Mouse (Mus musculus): ENCODE results near the gene Mat2a. TPM values are rescaled to one million over a fixed set of nuclear protein-coding genes. Genes with fewer than 3 reads are reported as not detected.

Mat2a gene
- total and polyA plus RNA-seq, 3 experiments: 319 to 3,179 (median 357) TPM

GRCm38 (mm10) chr6:72475221-72475985, 36.0 kb upstream of the Mat2a start:
- H3K4me1 ChIP-seq (ENCODE audit: control insufficient read depth in 1 of 2, insufficient read depth in 2 of 2, low read length in 2 of 2): peaks cover 16 to 22% of the 10 kb centered on the region in 2 experiments
- H3K79me2 ChIP-seq (ENCODE audit: control insufficient read depth, insufficient read depth, low read length, poor library complexity): no peaks in the 10 kb centered on the region
- no peak overlapping the region for H3K9ac ChIP-seq (ENCODE audit: control insufficient read depth, low read depth, low read length, poor library complexity, severe bottlenecking)
- no peak overlapping the region for H3K27ac ChIP-seq (ENCODE audit: control insufficient read depth, low read depth, low read length)
- no peaks in the 10 kb centered on the region for H3K27me3 ChIP-seq (ENCODE audit: control insufficient read depth in 1 of 2, insufficient read depth in 2 of 2, low read length in 2 of 2)
- no peak for DNase-seq (ENCODE audit: low read depth, low spot score)
- no peak for TF ChIP-seq USF2 (IDR thresholded peaks at IDR 0.05; ENCODE audit: borderline replicate concordance in 1 of 2, insufficient read depth in 1 of 2, low read depth in 1 of 2, low read length in 2 of 2)
- TF ChIP-seq MAZ (IDR thresholded peaks at IDR 0.05; ENCODE audit: low read depth, low read length): no peak
- H3K9me3 ChIP-seq (replicated peaks; ENCODE audit: insufficient read depth, low read length): no peaks in the 10 kb centered on the region
- no peak overlapping the region for H3K4me3 ChIP-seq (ENCODE audit: control insufficient read depth in 1 of 2, insufficient read depth in 1 of 2, low read depth in 2 of 2, low read length in 2 of 2)
- H3K36me3 ChIP-seq (ENCODE audit: control insufficient read depth in 1 of 2, insufficient read depth in 2 of 2, low read length in 2 of 2): peaks cover 0 to 17% of the 10 kb centered on the region in 2 experiments; a peak in 2 of 4 replicates

DNA sequence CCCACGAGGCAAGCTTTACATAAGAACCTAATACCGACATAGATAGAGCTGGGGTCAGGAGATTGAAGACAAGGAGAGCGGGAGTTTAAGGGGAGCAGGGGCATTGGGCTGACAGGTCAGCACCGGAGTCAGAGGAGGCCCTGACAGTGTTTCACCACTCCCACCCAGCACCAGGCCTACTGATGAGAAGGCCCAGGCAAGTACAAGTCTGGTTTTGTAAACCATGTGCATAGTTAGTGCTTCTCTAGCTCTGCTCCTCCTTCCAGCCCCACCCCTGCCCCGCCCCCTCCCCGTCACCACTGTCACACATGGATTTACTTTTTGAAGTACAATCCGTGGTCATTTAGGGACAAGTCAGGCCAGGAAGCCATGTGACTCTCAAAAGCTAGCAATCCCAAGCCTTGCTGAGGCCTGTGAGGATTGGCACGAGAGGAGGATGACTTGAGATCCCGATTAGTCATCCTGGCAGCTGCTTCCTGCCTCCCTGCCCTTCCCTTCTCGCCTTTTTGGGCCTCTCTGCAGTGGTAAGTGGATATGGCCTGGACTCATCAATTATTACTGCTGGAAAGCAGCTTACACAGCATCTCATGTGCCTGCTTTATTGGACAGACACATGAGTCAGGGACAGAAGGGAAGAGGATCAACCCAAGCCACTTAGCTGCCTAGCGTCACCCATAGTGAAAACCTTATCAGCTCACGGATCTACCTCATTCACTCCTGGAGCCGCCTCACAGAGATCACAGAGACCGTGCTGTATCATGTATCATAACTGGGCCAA, 34.1 kb upstream of the Mat2a start:
- Histone ChIP-seq H3K79me2 (ENCODE audit: control insufficient read depth, insufficient read depth, low read length, poor library complexity) (no peaks in the 10 kb centered on the region), H3K9ac (ENCODE audit: control insufficient read depth, low read depth, low read length, poor library complexity, severe bottlenecking) (no peak overlapping the region), H3K36me3 (ENCODE audit: control insufficient read depth in 1 of 2, insufficient read depth in 2 of 2, low read length in 2 of 2) (peaks cover 0 to 3% of the 10 kb centered on the region in 2 experiments; a peak in 2 of 4 replicates), H3K9me3 (replicated peaks; ENCODE audit: insufficient read depth, low read length) (no peaks in the 10 kb centered on the region), H3K27ac (ENCODE audit: control insufficient read depth, low read depth, low read length) (no peak overlapping the region), H3K27me3 (ENCODE audit: control insufficient read depth in 1 of 2, insufficient read depth in 2 of 2, low read length in 2 of 2) (no peaks in the 10 kb centered on the region), H3K4me3 (ENCODE audit: control insufficient read depth in 1 of 2, insufficient read depth in 1 of 2, low read depth in 2 of 2, low read length in 2 of 2) (no peak overlapping the region), H3K4me1 (ENCODE audit: control insufficient read depth in 1 of 2, insufficient read depth in 2 of 2, low read length in 2 of 2) (peaks cover 3 to 5% of the 10 kb centered on the region in 2 experiments)
- TF ChIP-seq TCF12 (IDR thresholded peaks at IDR 0.05; ENCODE audit: low read depth, low read length): no peak
- TF ChIP-seq KAT2A (conservative IDR thresholded peaks at IDR 0.05; ENCODE audit: low read depth, low read length): no peak
- TF ChIP-seq TBP (IDR thresholded peaks at IDR 0.05; ENCODE audit: low read depth, low read length): no peak
- TF ChIP-seq MYB (IDR thresholded peaks at IDR 0.05; ENCODE audit: low read depth, low read length): no peak
- no peak for TF ChIP-seq SIN3A (IDR thresholded peaks at IDR 0.05; ENCODE audit: low read length)
- TF ChIP-seq GATA1 (IDR thresholded peaks at IDR 0.05; ENCODE audit: low read depth, low read length): no peak
- TF ChIP-seq MAFK (IDR thresholded peaks at IDR 0.05; ENCODE audit: borderline replicate concordance, low read depth, low read length): no peak
- TF ChIP-seq USF1 (IDR thresholded peaks at IDR 0.05; ENCODE audit: low read depth, low read length): no peak
- TF ChIP-seq ZC3H11A (IDR thresholded peaks at IDR 0.05; ENCODE audit: low read depth, low read length): no peak
- TF ChIP-seq CHD2 (IDR thresholded peaks at IDR 0.05; ENCODE audit: low read length): no peak
- no peak for TF ChIP-seq USF2 (IDR thresholded peaks at IDR 0.05; ENCODE audit: borderline replicate concordance in 1 of 2, insufficient read depth in 1 of 2, low read depth in 1 of 2, low read length in 2 of 2)
- TF ChIP-seq NELFE (IDR thresholded peaks at IDR 0.05; ENCODE audit: low read depth, low read length): no peak
- no peak for TF ChIP-seq CHD1 (IDR thresholded peaks at IDR 0.05; ENCODE audit: low read depth, low read length)
- no peak for TF ChIP-seq E2F4 (IDR thresholded peaks at IDR 0.05; ENCODE audit: borderline replicate concordance, low read depth, low read length)
- TF ChIP-seq MYC (IDR thresholded peaks at IDR 0.05; ENCODE audit: low read depth, low read length): no peak
- TF ChIP-seq MAZ (IDR thresholded peaks at IDR 0.05; ENCODE audit: low read depth, low read length): no peak
- no peak for TF ChIP-seq POLR2AphosphoS2 (IDR thresholded peaks at IDR 0.05; ENCODE audit: low read length)
- DNase-seq (ENCODE audit: low read depth, low spot score): no peak

Measured in MEL (cell line).